Mouse (Mus musculus): ENCODE measurements at regions not wholly inside any gene's neighbourhood (a gene's known extent, or its start where the extent isn't known, plus 50 kb on each side); places are given as distances from the start of the nearest gene placed in this dataset.

DNA sequence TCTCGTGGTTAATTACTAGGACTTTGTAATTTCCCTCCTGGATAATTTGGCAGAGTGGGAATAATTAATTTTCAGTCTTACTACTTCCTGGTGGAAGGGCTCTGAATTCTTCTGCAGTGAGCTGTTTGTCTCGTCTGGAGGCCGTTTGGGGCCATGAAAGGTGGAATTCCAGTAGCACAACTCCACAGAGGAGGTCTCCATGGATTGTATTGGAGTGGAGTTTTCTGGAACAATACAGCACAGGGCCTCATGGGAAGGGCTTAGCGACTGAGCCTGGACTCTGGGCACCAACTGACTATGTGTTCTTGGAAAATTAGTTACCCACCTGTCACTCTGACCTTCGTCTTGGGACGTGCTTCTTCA is 197.1 kb downstream of the Xxylt1 start:
- ATAC-seq (ENCODE audit: insufficient read depth, low FRiP score), result no peak
- H3K9me3 ChIP-seq (replicated peaks; ENCODE audit: control insufficient read depth, low read length), result no peaks in the 10 kb centered on the region
- WGBS, result 51% methylated on average over 6 of the region's 6 CpGs
- H3K4me1 ChIP-seq (ENCODE audit: control insufficient read depth, insufficient read depth, low read length), result peaks cover 8% of the 10 kb centered on the region
- H3K9ac ChIP-seq (ENCODE audit: low read length), result no peak overlapping the region
- H3K27me3 ChIP-seq (ENCODE audit: control insufficient read depth, insufficient read depth, low read length), result no peaks in the 10 kb centered on the region
- no peak overlapping the region for H3K4me3 ChIP-seq (replicated peaks; ENCODE audit: low read length)
- no peak overlapping the region for H3K27ac ChIP-seq (ENCODE audit: low read length)
- H3K36me3 ChIP-seq (ENCODE audit: control insufficient read depth, insufficient read depth, low read length), result no peaks in the 10 kb centered on the region
- H3K4me2 ChIP-seq (ENCODE audit: low read depth, low read length), result no peak overlapping the region

DNA sequence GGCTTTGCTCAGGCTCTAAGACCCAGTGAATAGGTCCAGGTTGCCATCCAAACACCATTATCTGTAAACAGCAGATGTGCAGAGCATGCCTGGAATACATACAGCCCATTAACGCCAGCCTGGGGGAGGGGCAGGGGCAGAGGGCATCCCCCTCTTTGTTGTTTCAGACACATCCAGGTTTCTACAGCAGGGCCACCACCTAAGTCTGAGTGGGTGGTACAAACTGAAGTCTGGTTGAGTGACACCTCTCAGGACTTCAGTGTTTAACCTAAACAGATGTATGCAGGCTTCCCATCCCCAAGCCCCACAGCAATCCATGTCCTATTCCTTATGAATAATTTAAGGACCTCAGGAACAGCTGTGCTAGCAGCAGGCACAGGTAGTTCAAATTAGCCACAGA is 194.2 kb downstream of the Xxylt1 start:
- peaks cover 7% of the 10 kb centered on the region; the same call in 1 of the 2 replicates for H3K9me3 ChIP-seq (replicated peaks; ENCODE audit: control insufficient read depth, low read length)
- WGBS, result 38% methylated on average over 1 of the region's 1 CpGs

GRCm38 (mm10) chr16:30887536-30887935 is 193.7 kb downstream of the Xxylt1 start:
- no peaks in the 10 kb centered on the region for H3K36me3 ChIP-seq (ENCODE audit: control insufficient read depth, insufficient read depth, low read length)
- no peak overlapping the region for H3K4me3 ChIP-seq (replicated peaks; ENCODE audit: low read length)
- H3K4me2 ChIP-seq (ENCODE audit: low read depth, low read length), result no peak overlapping the region
- H3K9me3 ChIP-seq (replicated peaks; ENCODE audit: control insufficient read depth, low read length), result peaks cover 7% of the 10 kb centered on the region; the same call in 1 of the 2 replicates
- H3K9ac ChIP-seq (ENCODE audit: low read length), result no peak overlapping the region
- no peak for ATAC-seq (ENCODE audit: insufficient read depth, low FRiP score)
- WGBS, result 81% methylated on average over 1 of the region's 1 CpGs
- H3K27me3 ChIP-seq (ENCODE audit: control insufficient read depth, insufficient read depth, low read length), result no peaks in the 10 kb centered on the region
- no peak overlapping the region for H3K27ac ChIP-seq (ENCODE audit: low read length)
- peaks cover 8% of the 10 kb centered on the region for H3K4me1 ChIP-seq (ENCODE audit: control insufficient read depth, insufficient read depth, low read length)

More for the DNA sequence above, 194.2 kb downstream of the Xxylt1 start:
- Histone ChIP-seq H3K36me3 (ENCODE audit: control insufficient read depth, insufficient read depth, low read length) (no peaks in the 10 kb centered on the region), H3K4me3 (replicated peaks; ENCODE audit: low read length) (no peak overlapping the region), H3K27ac (ENCODE audit: low read length) (no peak overlapping the region), H3K4me1 (ENCODE audit: control insufficient read depth, insufficient read depth, low read length) (peaks cover 8% of the 10 kb centered on the region), H3K4me2 (ENCODE audit: low read depth, low read length) (no peak overlapping the region), H3K27me3 (ENCODE audit: control insufficient read depth, insufficient read depth, low read length) (no peaks in the 10 kb centered on the region), H3K9ac (ENCODE audit: low read length) (no peak overlapping the region)
- no peak for ATAC-seq (ENCODE audit: insufficient read depth, low FRiP score)

- Histone ChIP-seq H3K4me2 (ENCODE audit: low read depth, low read length) (no peak overlapping the region), H3K4me1 (ENCODE audit: control insufficient read depth, insufficient read depth, low read length) (peaks cover 6% of the 10 kb centered on the region), H3K27ac (ENCODE audit: low read length) (no peak overlapping the region), H3K36me3 (ENCODE audit: control insufficient read depth, insufficient read depth, low read length) (no peaks in the 10 kb centered on the region), H3K27me3 (ENCODE audit: control insufficient read depth, insufficient read depth, low read length) (no peaks in the 10 kb centered on the region), H3K9ac (ENCODE audit: low read length) (no peak overlapping the region), H3K4me3 (replicated peaks; ENCODE audit: low read length) (no peak overlapping the region), H3K9me3 (replicated peaks; ENCODE audit: control insufficient read depth, low read length) (peaks cover 7% of the 10 kb centered on the region; the same call in 1 of the 2 replicates)
- no peak for ATAC-seq (ENCODE audit: insufficient read depth, low FRiP score)
- WGBS, result 85% methylated on average over 3 of the region's 3 CpGs
Observed at GRCm38 (mm10) chr16:30888556-30889323, 192.5 kb downstream of the Xxylt1 start.

DNA sequence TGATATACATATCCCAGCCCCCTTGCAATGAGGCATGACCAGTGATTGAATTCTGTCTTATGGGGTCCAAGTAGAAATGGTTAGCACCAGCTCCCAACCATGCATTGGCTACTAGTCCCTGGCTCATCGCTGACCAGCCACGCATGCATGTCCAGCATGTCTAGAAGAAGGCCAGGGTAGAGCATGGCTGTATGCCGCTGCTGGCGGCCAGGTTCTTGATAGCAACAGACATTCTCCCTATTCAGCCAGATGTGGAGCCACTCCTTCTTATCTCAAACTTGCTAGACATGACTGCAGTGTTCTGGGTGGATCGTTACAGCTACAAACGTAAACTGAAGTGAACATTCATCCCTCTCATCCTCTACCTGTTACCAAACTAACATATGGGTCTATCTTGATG is 188.6 kb downstream of the Xxylt1 start:
- no peak overlapping the region for H3K4me2 ChIP-seq (ENCODE audit: low read depth, low read length)
- H3K36me3 ChIP-seq (ENCODE audit: control insufficient read depth, insufficient read depth, low read length), result no peaks in the 10 kb centered on the region
- no peaks in the 10 kb centered on the region for H3K27me3 ChIP-seq (ENCODE audit: control insufficient read depth, insufficient read depth, low read length)
- H3K4me3 ChIP-seq (replicated peaks; ENCODE audit: low read length), result no peak overlapping the region
- H3K4me1 ChIP-seq (ENCODE audit: control insufficient read depth, insufficient read depth, low read length), result no peaks in the 10 kb centered on the region
- H3K9ac ChIP-seq (ENCODE audit: low read length), result no peak overlapping the region
- H3K27ac ChIP-seq (ENCODE audit: low read length), result no peak overlapping the region
- no peak for ATAC-seq (ENCODE audit: insufficient read depth, low FRiP score)
- WGBS, result 93% methylated on average over 6 of the region's 6 CpGs
- H3K9me3 ChIP-seq (replicated peaks; ENCODE audit: control insufficient read depth, low read length), result peaks cover 7% of the 10 kb centered on the region; the same call in 1 of the 2 replicates

GRCm38 (mm10) chr16:30894086-30894485 is 187.1 kb downstream of the Xxylt1 start:
- ATAC-seq (ENCODE audit: insufficient read depth, low FRiP score), result no peak
- Histone ChIP-seq H3K4me2 (ENCODE audit: low read depth, low read length) (no peak overlapping the region), H3K4me3 (replicated peaks; ENCODE audit: low read length) (no peak overlapping the region), H3K27ac (ENCODE audit: low read length) (no peak overlapping the region), H3K4me1 (ENCODE audit: control insufficient read depth, insufficient read depth, low read length) (no peaks in the 10 kb centered on the region), H3K27me3 (ENCODE audit: control insufficient read depth, insufficient read depth, low read length) (no peaks in the 10 kb centered on the region), H3K9ac (ENCODE audit: low read length) (no peak overlapping the region), H3K36me3 (ENCODE audit: control insufficient read depth, insufficient read depth, low read length) (no peaks in the 10 kb centered on the region), H3K9me3 (replicated peaks; ENCODE audit: control insufficient read depth, low read length) (peaks cover 7% of the 10 kb centered on the region; the same call in 1 of the 2 replicates)

DNA sequence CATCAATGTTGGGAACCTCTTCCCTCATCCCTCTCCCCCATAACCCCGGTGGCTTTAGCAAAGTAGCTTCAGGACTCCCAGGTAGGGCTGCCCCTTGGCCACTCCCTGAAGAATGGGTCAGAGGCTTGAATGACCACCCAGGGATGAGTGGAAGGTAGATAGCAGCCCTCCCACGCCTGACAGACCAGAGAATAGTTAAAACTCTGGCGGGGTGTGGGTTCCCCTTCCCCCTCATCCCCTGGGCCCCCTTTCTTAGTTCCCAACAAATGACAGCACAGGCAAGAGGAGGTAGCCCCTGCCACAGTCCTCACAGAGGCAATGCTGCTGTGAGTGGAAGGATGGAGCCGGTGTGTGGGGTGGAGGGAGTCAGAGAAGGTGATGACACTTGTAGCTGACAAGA is 186.2 kb downstream of the Xxylt1 start:
- ATAC-seq (ENCODE audit: insufficient read depth, low FRiP score), result no peak
- no peaks in the 10 kb centered on the region for H3K4me1 ChIP-seq (ENCODE audit: control insufficient read depth, insufficient read depth, low read length)
- H3K4me2 ChIP-seq (ENCODE audit: low read depth, low read length), result no peak overlapping the region
- H3K36me3 ChIP-seq (ENCODE audit: control insufficient read depth, insufficient read depth, low read length), result no peaks in the 10 kb centered on the region
- H3K9me3 ChIP-seq (replicated peaks; ENCODE audit: control insufficient read depth, low read length), result peaks cover 7% of the 10 kb centered on the region; the same call in 1 of the 2 replicates
- no peak overlapping the region for H3K27ac ChIP-seq (ENCODE audit: low read length)
- H3K4me3 ChIP-seq (replicated peaks; ENCODE audit: low read length), result no peak overlapping the region
- H3K9ac ChIP-seq (ENCODE audit: low read length), result no peak overlapping the region
- WGBS, result 89% methylated on average over 4 of the region's 4 CpGs
- no peaks in the 10 kb centered on the region for H3K27me3 ChIP-seq (ENCODE audit: control insufficient read depth, insufficient read depth, low read length)

DNA sequence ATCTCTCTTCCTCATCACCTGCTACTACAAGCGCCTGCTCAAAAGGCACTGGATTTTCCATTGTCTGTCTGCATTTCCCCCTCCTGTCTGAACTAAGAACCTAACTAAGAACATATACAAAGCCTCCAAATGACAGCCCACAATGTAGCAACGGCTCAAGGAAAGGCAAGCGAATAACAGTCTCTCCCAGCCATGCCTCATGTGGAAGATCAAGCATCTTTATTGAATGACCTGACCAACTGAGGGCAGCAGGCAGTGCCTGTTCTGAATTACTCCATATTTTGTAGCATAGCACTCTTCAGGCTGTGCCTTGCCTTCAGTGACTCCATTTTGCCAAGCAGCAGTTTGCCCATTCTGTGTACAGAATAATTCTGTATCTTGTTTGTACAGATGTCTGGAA is 183.9 kb downstream of the Xxylt1 start:
- Histone ChIP-seq H3K36me3 (ENCODE audit: control insufficient read depth, insufficient read depth, low read length) (no peaks in the 10 kb centered on the region), H3K4me2 (ENCODE audit: low read depth, low read length) (no peak overlapping the region), H3K4me1 (ENCODE audit: control insufficient read depth, insufficient read depth, low read length) (no peaks in the 10 kb centered on the region), H3K27ac (ENCODE audit: low read length) (no peak overlapping the region), H3K9me3 (replicated peaks; ENCODE audit: control insufficient read depth, low read length) (no peaks in the 10 kb centered on the region), H3K9ac (ENCODE audit: low read length) (no peak overlapping the region), H3K4me3 (replicated peaks; ENCODE audit: low read length) (no peak overlapping the region), H3K27me3 (ENCODE audit: control insufficient read depth, insufficient read depth, low read length) (no peaks in the 10 kb centered on the region)
- no peak for ATAC-seq (ENCODE audit: insufficient read depth, low FRiP score)
- 85% methylated on average over 3 of the region's 3 CpGs for WGBS

- peaks cover 15% of the 10 kb centered on the region for H3K9me3 ChIP-seq (replicated peaks; ENCODE audit: control insufficient read depth, low read length)
- H3K4me3 ChIP-seq (replicated peaks; ENCODE audit: low read length), result no peak overlapping the region
- WGBS, result 77% methylated on average over 2 of the region's 2 CpGs
- no peak overlapping the region for H3K4me2 ChIP-seq (ENCODE audit: low read depth, low read length)
- ATAC-seq (ENCODE audit: insufficient read depth, low FRiP score), result no peak
- no peak overlapping the region for H3K27ac ChIP-seq (ENCODE audit: low read length)
- H3K36me3 ChIP-seq (ENCODE audit: control insufficient read depth, insufficient read depth, low read length), result 0 out of 2 replicates have a peak, but pooled peaks cover 3% of the 10 kb centered on the region
- no peaks in the 10 kb centered on the region for H3K4me1 ChIP-seq (ENCODE audit: control insufficient read depth, insufficient read depth, low read length)
- H3K9ac ChIP-seq (ENCODE audit: low read length), result no peak overlapping the region
- no peaks in the 10 kb centered on the region for H3K27me3 ChIP-seq (ENCODE audit: control insufficient read depth, insufficient read depth, low read length)
Observed at GRCm38 (mm10) chr16:30900121-30900520, 181.1 kb downstream of the Xxylt1 start.

Data from stomach, embryonic 16.5 days (tissue).